Mouse (Mus musculus): ENCODE data around the gene Tmem169. TPM values are rescaled to one million over a fixed set of nuclear protein-coding genes. Genes with fewer than 3 reads are reported as not detected.

The Tmem169 gene
- polyA plus RNA-seq, 1 experiment = 0.05 TPM

DNA sequence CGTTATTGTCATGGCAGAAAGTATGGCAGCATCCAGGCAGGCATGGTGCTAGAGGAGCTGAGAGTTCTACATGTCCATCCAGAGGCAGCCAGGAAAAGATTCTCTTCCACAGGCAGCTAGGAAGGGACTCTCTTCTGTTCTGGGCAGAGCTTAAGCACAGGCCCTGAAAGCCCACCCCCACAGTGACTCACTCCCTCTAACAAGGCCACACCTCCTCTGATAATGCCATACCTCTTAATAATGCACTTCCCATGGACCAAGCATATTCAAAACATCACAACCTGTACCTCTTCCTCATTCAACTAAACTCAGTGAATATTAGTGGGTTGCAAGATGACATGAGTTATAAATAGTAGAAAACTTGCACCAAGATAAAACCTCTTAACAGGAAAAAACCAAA lies 32.4 kb upstream of the Tmem169 start:
- 88% methylated on average over 1 of the region's 1 CpGs for WGBS
- Histone ChIP-seq H3K4me1 (ENCODE audit: control insufficient read depth, insufficient read depth, low read length) (no peaks in the 10 kb centered on the region; the same call in 1 of the 2 replicates), H3K4me3 (replicated peaks; ENCODE audit: extremely low read depth, low read depth, low read length) (no peak overlapping the region)
- TF ChIP-seq POLR2A (IDR thresholded peaks at IDR 0.05; ENCODE audit: borderline replicate concordance, extremely low read depth, low read depth, low read length) = no peak
- TF ChIP-seq CTCF (IDR thresholded peaks at IDR 0.05; ENCODE audit: insufficient read depth, low read length) = no peak
- DNase-seq = no peak

DNA sequence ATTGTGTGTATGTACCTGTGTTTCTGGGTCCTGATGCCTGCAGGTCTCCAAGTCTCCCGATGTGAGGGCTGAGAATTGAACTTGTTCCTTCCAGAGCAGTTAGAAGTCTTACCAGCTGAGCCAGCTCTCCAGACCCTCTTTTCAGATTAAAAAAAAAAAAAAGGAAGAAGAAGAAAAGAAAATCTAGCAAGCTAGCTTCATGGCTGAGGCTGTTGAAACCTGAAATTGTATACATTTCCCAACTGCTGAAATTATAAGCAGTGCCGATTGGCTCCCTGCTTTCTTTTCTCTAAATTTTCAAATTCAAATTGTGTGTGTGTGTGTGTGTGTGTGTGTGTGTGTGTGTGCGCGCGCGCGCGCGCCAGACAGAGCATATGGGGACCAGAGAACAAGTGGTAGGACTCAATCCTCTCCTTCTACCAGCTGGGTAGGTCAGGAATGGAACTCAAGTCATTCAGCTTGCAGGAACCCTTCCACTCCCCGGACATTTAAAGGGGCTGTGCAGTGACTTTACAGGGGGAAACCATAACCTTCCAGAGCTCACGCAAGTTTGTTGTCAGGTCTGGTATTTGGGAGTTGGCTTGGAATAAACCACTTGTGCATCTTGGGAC lies 30.2 kb upstream of the Tmem169 start:
- H3K4me1 ChIP-seq (ENCODE audit: control insufficient read depth, insufficient read depth, low read length) = no peaks in the 10 kb centered on the region; the same call in 1 of the 2 replicates
- no peak for DNase-seq
- no peak for TF ChIP-seq POLR2A (IDR thresholded peaks at IDR 0.05; ENCODE audit: borderline replicate concordance, extremely low read depth, low read depth, low read length)
- TF ChIP-seq CTCF (IDR thresholded peaks at IDR 0.05; ENCODE audit: insufficient read depth, low read length) = no peak
- 40% methylated on average over 11 of the region's 11 CpGs for WGBS
- H3K4me3 ChIP-seq (replicated peaks; ENCODE audit: extremely low read depth, low read depth, low read length) = peak overlapping the region; percentile 2

DNA sequence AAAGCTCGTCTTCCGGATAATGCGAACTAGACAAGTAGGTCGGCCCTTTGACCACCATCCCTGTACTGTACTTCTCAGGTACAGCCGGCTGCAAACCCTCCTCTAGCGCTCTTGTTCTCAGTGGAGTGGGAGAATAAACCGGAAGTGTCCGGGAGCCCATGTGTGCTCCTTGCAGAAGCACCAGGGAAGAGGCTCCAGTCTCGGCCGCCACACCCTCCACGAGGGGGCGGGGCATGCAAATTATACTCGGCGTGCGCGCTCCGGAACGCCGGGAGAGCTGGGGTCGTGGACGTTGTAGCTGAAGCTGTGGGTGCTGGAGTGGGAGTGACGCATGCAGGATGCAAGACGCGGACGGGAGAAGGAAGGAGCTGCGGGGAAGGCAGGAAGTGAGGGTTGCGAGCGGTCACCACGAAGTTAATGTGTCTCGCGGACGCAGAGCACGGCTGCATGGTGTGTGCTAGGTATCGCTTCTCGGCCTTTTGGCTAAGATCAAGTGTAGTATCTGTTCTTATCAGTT lies 29.6 kb upstream of the Tmem169 start:
- under 1% methylated on average over 35 of the region's 35 CpGs for WGBS
- H3K4me3 ChIP-seq (replicated peaks; ENCODE audit: extremely low read depth, low read depth, low read length) = peak overlapping the region; percentile 84
- peak; percentile 73; the same call in 1 of the 2 replicates for TF ChIP-seq POLR2A (IDR thresholded peaks at IDR 0.05; ENCODE audit: borderline replicate concordance, extremely low read depth, low read depth, low read length)
- TF ChIP-seq CTCF (IDR thresholded peaks at IDR 0.05; ENCODE audit: insufficient read depth, low read length) = no peak
- no peaks in the 10 kb centered on the region; the same call in 1 of the 2 replicates for H3K4me1 ChIP-seq (ENCODE audit: control insufficient read depth, insufficient read depth, low read length)
- DNase-seq = peak; percentile 85

DNA sequence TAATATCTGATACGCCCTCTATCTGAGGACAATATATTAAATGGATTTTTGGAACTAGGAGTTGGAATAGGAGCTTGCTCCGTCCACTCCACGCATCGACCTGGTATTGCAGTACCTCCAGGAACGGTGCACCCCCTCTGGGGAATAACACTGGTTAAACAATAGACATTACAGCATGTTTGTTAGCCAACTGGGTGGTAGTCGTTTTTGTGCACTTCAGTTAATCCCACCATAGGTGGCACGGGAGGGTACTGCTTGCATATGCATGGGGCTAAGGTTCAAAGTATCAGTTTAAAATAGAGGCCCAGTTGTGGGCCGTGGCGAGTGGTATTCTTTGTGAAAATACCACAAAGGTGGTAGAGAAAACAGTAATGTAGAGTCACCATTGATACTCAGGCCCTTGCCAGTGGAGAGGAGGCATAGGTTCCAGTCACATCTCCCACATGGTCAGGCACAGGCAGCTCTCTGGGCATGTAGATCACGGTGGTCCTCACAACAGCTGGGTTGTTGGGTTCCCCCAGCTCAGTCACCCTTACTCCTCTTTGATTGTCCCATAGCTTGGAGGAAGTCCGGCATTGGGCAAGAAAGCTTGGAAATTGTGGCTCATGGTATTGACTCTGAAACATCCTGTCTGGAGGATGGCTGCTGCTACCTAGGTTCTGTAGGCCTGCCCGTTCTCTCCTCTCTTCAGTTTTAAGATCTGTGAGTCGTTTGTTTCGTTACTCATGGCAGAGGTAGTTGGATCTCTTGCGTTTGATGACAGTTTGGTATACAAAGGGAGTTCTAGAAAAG lies 28.9 kb upstream of the Tmem169 start:
- Histone ChIP-seq H3K4me1 (ENCODE audit: control insufficient read depth, insufficient read depth, low read length) (no peaks in the 10 kb centered on the region; the same call in 1 of the 2 replicates), H3K4me3 (replicated peaks; ENCODE audit: extremely low read depth, low read depth, low read length) (peak overlapping the region; percentile 0)
- TF ChIP-seq POLR2A (IDR thresholded peaks at IDR 0.05; ENCODE audit: borderline replicate concordance, extremely low read depth, low read depth, low read length) = no peak; the same call in 1 of the 2 replicates
- TF ChIP-seq CTCF (IDR thresholded peaks at IDR 0.05; ENCODE audit: insufficient read depth, low read length) = no peak
- DNase-seq = peak; percentile 24
- 7% methylated on average over 15 of the region's 15 CpGs for WGBS

DNA sequence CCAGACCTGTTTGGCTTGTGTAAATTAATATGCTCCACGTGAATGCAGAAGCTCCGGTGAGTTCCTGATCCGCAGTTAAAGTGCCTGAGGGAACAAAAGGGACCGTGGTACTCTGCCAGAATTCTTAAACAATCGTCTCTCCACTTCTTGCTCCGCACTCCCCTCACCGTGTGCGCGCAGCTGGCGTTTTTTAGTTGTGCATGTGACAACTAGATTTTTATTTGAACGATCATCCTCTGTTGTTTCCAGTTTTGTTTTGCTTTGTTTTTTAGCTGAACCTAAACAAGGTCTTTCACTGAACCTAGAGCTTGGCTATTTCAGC lies 28.4 kb upstream of the Tmem169 start:
- WGBS = 33% methylated on average over 11 of the region's 11 CpGs
- H3K4me3 ChIP-seq (replicated peaks; ENCODE audit: extremely low read depth, low read depth, low read length) = no peak overlapping the region
- no peak for DNase-seq
- H3K4me1 ChIP-seq (ENCODE audit: control insufficient read depth, insufficient read depth, low read length) = no peaks in the 10 kb centered on the region; the same call in 1 of the 2 replicates
- TF ChIP-seq POLR2A (IDR thresholded peaks at IDR 0.05; ENCODE audit: borderline replicate concordance, extremely low read depth, low read depth, low read length) (no peak), CTCF (IDR thresholded peaks at IDR 0.05; ENCODE audit: insufficient read depth, low read length) (no peak)

DNA sequence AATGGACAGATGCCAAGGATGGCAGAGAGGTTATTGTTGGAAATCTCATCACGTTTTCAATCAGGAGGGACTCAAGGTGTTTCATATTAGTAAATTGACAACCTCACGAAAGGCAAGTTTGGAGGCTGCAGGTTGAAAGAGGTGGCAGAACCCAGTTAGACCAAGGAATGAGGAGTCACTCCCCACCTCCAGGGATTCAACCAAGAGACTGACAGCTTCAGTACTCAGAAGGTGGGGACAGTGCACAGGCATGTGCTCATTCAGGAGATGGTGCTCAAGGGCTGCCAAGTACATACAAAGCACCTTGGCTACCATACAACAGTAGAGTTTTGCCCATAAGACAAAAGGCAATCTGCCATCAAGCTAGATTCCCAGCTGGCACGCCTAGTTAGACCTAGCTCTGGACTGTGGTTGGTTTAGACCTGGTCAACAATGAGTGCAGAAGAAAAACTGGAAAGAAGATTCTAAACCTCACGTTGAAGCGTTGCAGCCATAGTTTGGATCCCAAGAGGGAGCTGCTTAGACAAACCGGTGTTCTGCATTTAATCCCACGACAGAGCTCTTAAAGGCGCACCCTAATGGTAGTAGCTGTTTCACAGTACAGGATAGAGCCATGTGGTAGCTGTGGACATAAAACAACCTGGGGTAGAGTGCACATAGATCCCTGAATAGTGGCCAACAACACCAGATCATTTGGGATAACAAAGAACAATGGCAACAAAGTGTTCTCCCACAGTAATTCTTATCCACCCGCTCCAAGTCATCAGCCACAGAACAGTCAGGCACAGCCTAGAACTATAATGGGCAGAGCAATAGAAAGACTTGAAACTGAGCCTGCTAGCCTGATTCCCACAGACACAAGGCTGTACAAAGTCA lies 27.6 kb upstream of the Tmem169 start:
- WGBS = 82% methylated on average over 9 of the region's 9 CpGs
- H3K4me3 ChIP-seq (replicated peaks; ENCODE audit: extremely low read depth, low read depth, low read length) = no peak overlapping the region
- DNase-seq = no peak
- TF ChIP-seq POLR2A (IDR thresholded peaks at IDR 0.05; ENCODE audit: borderline replicate concordance, extremely low read depth, low read depth, low read length) (no peak), CTCF (IDR thresholded peaks at IDR 0.05; ENCODE audit: insufficient read depth, low read length) (no peak)
- no peaks in the 10 kb centered on the region; the same call in 1 of the 2 replicates for H3K4me1 ChIP-seq (ENCODE audit: control insufficient read depth, insufficient read depth, low read length)

DNA sequence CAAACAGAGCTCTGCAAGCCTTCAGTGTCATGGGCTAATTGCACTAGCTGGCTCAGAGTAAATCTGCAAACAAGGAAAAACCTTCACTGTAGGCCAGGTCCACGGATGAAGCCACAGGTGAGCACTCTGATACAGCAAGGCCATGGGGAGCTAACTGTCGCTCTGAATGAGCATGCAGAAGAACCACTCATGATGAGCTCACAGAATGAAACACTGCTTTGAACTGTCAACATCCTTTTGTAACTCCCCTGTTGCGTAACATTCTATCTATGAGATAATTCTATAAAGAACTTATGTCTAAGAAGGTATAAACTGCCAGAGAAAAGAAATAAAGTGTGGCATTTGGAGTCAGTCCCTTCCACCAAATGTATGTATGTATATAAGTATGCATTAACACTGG lies 21.1 kb upstream of the Tmem169 start:
- DNase-seq = no peak
- 87% methylated on average over 3 of the region's 3 CpGs for WGBS

DNA sequence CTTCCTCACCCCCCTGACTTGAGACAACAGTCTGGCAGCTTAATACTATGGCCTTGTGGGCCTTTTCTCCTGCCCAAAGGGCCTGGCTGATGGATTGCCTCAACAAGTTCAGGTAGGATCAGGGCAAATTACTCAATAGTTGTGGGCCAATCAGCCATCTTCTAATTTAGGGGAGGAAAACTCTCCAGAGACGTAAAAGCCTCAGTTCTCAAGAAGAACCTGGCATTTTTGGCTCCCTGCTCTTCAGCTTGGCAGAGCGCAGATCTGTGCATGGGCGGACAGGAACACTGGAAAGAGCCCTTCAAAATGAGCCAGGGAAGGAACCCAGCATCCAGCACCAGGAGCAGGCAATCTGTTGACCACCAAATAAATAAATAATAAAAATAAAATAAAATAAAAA lies 6.1 kb upstream of the Tmem169 start:
- no peak for DNase-seq
- H3K4me3 ChIP-seq (replicated peaks; ENCODE audit: extremely low read depth, low read depth, low read length) = no peak overlapping the region
- WGBS = 85% methylated on average over 3 of the region's 3 CpGs
- no peaks in the 10 kb centered on the region for H3K4me1 ChIP-seq (ENCODE audit: control insufficient read depth, insufficient read depth, low read length)
- TF ChIP-seq CTCF (IDR thresholded peaks at IDR 0.05; ENCODE audit: insufficient read depth, low read length) = no peak
- no peak for TF ChIP-seq POLR2A (IDR thresholded peaks at IDR 0.05; ENCODE audit: borderline replicate concordance, extremely low read depth, low read depth, low read length)

More for the DNA sequence above, 21.1 kb upstream of the Tmem169 start:
- no peak overlapping the region for H3K4me3 ChIP-seq (replicated peaks; ENCODE audit: extremely low read depth, low read depth, low read length)
- TF ChIP-seq POLR2A (IDR thresholded peaks at IDR 0.05; ENCODE audit: borderline replicate concordance, extremely low read depth, low read depth, low read length) (no peak), CTCF (IDR thresholded peaks at IDR 0.05; ENCODE audit: insufficient read depth, low read length) (no peak)
- no peaks in the 10 kb centered on the region for H3K4me1 ChIP-seq (ENCODE audit: control insufficient read depth, insufficient read depth, low read length)

DNA sequence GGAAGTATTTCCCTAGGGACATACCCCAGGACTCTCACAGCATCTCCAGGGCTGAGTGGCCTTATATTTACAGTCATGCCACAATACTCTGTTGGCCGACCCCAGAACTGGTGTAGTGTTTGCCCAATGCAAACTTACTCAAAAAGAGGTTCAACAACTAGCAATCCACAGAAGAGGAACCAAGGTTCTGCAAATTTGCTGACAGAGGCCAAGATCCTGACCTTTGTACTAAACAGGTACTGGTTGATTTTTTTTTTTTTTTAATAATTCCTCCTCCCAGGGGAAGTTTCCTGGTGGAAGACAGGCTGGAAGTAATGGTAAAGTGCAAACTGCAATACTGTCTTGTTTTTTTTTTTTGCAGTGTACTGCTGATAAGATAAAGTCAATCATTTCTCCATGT lies 1.6 kb upstream of the Tmem169 start:
- DNase-seq = no peak
- whole genome bisulfite sequencing = 60% methylated on average over 1 of the region's 1 CpGs
- TF ChIP-seq CTCF (IDR thresholded peaks at IDR 0.05; ENCODE audit: insufficient read depth, low read length) (no peak), POLR2A (IDR thresholded peaks at IDR 0.05; ENCODE audit: borderline replicate concordance, extremely low read depth, low read depth, low read length) (no peak)
- no peaks in the 10 kb centered on the region for H3K4me1 ChIP-seq (ENCODE audit: control insufficient read depth, insufficient read depth, low read length)
- no peak overlapping the region for H3K4me3 ChIP-seq (replicated peaks; ENCODE audit: extremely low read depth, low read depth, low read length)

Data from lung, adult 2 months (tissue).